Mouse (Mus musculus): ENCODE results near the gene Mfap3.

Mfap3 gene

GRCm38 (mm10) chr11:57582818-57583635, 64.6 kb downstream of the Mfap3 start:
- in situ Hi-C loops (cut with MboI, MseI): no loop called here
